Mouse (Mus musculus): ENCODE data around the gene St8sia6.

GRCm38 (mm10) chr2:13806120-13806519 lies 12.3 kb upstream of the St8sia6 start:
- TF ChIP-seq CTCF (IDR thresholded peaks at IDR 0.05; ENCODE audit: insufficient read depth, low read depth, low read length) (no peak), POLR2A (IDR thresholded peaks at IDR 0.05; ENCODE audit: insufficient read depth, low read depth, low read length) (no peak)
